Mouse (Mus musculus) splenic B cell, adult 2 months (primary cell): ENCODE results near the gene 4930544G11Rik.

ENCODE experiments used
- DNase-seq: peaks from one replicate; pipeline ENCODE4 v3.0.0-alpha.2; 2011; ENCODE audit warnings: low read depth, low spot score
- H3K27me3 ChIP-seq: 2 replicates; pipeline ENCODE4 v1.6.1; 2012; ENCODE audit warnings: mild to moderate bottlenecking, low read length, moderate library complexity, mixed read lengths; ENCODE audit not compliant: control insufficient read depth, poor library complexity, insufficient read depth, severe bottlenecking
- H3K36me3 ChIP-seq: 2 replicates; pipeline ENCODE4 v1.6.1; 2012; ENCODE audit warnings: mild to moderate bottlenecking, low read length, moderate library complexity, mixed read lengths; ENCODE audit not compliant: control insufficient read depth, poor library complexity, insufficient read depth, severe bottlenecking

4930544G11Rik gene

DNA sequence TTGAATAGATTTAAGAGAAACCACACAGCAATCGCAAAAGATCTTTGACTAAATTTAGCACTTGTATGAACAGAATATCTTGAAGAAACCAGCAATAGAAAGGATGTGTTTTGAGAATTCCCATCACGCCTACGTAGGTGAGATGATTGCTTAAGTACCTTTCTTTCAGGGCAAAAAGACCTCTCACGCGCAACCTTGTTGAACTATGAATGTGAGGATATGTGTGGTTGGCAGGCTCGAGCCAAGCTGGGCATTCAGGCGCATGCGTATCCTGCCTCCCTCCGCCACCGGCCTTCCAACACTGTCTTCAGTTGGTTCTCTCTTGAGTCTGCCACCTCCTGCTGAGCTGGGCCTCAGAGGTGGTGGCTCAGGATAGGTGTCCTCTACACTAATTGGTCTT lies at the start of gene 4930544G11Rik:
Gene 4930544G11Rik (plus strand): TSS at position 301 of the 400 bp plus-strand sequence.
- H3K36me3 ChIP-seq = no peaks in the 10 kb centered on the region
- H3K27me3 ChIP-seq = no peaks in the 10 kb centered on the region
- DNase-seq = no peak

- DNase-seq = no peak
- Histone ChIP-seq H3K27me3 (no peaks in the 10 kb centered on the region), H3K36me3 (no peaks in the 10 kb centered on the region)
Measured at GRCm38 (mm10) chr6:65906657-65907182, 45.7 kb upstream of the 4930544G11Rik start.

- no peak for DNase-seq
- no peaks in the 10 kb centered on the region for H3K36me3 ChIP-seq
- no peaks in the 10 kb centered on the region for H3K27me3 ChIP-seq
Measured at GRCm38 (mm10) chr6:65915421-65915820, 37.0 kb upstream of the 4930544G11Rik start.

- no peaks in the 10 kb centered on the region for H3K27me3 ChIP-seq
- no peaks in the 10 kb centered on the region for H3K36me3 ChIP-seq
- DNase-seq = no peak
Measured at GRCm38 (mm10) chr6:65921703-65922102, 30.7 kb upstream of the 4930544G11Rik start.

- H3K36me3 ChIP-seq = no peaks in the 10 kb centered on the region
- DNase-seq = no peak
- H3K27me3 ChIP-seq = no peaks in the 10 kb centered on the region
Measured at GRCm38 (mm10) chr6:65923501-65924084, 28.8 kb upstream of the 4930544G11Rik start.

GRCm38 (mm10) chr6:65925737-65926333 lies 26.6 kb upstream of the 4930544G11Rik start:
- no peaks in the 10 kb centered on the region for H3K36me3 ChIP-seq
- H3K27me3 ChIP-seq = no peaks in the 10 kb centered on the region
- no peak for DNase-seq

GRCm38 (mm10) chr6:65930523-65930922 lies 21.9 kb upstream of the 4930544G11Rik start:
- no peak for DNase-seq
- Histone ChIP-seq H3K27me3 (no peaks in the 10 kb centered on the region), H3K36me3 (no peaks in the 10 kb centered on the region)

GRCm38 (mm10) chr6:65932776-65933175 lies 19.6 kb upstream of the 4930544G11Rik start:
- no peaks in the 10 kb centered on the region for H3K36me3 ChIP-seq
- DNase-seq = no peak

DNA sequence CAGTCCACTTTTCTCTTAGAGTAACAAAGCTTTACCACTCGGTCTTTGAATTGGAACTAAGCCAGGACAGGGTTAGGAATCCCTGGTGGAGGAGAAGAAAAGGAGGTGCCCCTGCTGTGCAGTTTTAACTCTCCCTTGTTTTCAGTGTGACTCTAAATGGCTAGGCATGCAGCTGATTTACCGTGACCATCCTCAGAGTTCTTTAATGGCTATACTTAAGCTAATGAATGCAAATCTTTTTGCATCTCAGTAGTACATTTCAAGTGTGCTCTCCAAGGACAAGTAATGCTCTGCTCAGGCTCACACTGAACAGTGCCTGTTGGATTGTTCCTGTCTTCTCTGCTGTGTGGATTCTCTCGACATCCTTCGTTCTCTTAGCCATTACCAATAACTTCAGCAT lies 19.2 kb upstream of the 4930544G11Rik start:
- H3K27me3 ChIP-seq = no peaks in the 10 kb centered on the region
- no peaks in the 10 kb centered on the region for H3K36me3 ChIP-seq
- DNase-seq = no peak

More at GRCm38 (mm10) chr6:65932776-65933175, 19.6 kb upstream of the 4930544G11Rik start:
- H3K27me3 ChIP-seq = no peaks in the 10 kb centered on the region

- Histone ChIP-seq H3K27me3 (no peaks in the 10 kb centered on the region), H3K36me3 (no peaks in the 10 kb centered on the region)
- DNase-seq = no peak
Measured at GRCm38 (mm10) chr6:65935566-65936281, 16.7 kb upstream of the 4930544G11Rik start.

- Histone ChIP-seq H3K27me3 (no peaks in the 10 kb centered on the region), H3K36me3 (no peaks in the 10 kb centered on the region)
- DNase-seq = no peak
Measured at GRCm38 (mm10) chr6:65950492-65950891, 1.9 kb upstream of the 4930544G11Rik start.

DNA sequence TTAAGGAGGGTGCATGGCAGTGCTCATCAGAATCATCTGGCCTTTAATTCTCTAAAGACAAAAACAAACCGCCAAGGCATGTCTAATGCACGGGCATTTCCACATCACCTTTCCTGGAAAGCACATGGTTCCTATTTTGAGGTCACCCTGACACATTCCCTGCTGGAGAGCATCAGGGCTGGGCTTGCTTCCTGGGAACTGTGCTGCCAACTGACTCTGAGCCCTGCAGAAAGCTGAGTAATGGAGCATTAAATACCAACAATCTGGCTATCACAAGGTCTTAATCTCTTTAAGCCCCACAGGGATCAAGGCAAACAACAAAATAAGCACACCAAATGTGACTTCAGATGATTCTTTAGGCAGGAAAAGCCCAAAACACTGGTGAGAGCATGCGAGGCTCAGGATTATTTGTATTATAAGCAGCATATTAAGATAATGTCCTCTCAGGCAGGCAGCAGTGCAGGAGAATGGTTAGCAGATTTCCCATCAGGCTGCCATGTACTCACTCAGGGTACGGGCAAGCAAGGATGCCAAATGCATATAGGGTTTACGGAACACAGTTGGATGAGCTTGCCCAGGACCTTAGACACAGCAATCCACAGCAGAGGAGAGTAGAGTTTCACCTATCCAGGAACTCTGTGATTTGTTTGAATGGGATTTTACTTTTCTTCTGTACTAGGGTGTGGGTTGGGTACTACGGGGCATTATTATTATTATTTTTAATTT lies 17.1 kb downstream of the 4930544G11Rik start:
- H3K36me3 ChIP-seq = no peaks in the 10 kb centered on the region
- DNase-seq = no peak

GRCm38 (mm10) chr6:65970410-65970809 lies 18.0 kb downstream of the 4930544G11Rik start:
- no peak for DNase-seq

More for the DNA sequence above, 17.1 kb downstream of the 4930544G11Rik start:
- H3K27me3 ChIP-seq = no peaks in the 10 kb centered on the region

GRCm38 (mm10) chr6:65992081-65992480 lies 39.7 kb downstream of the 4930544G11Rik start:
- DNase-seq = no peak
- Histone ChIP-seq H3K27me3 (no peaks in the 10 kb centered on the region), H3K36me3 (no peaks in the 10 kb centered on the region)

More at GRCm38 (mm10) chr6:65970410-65970809, 18.0 kb downstream of the 4930544G11Rik start:
- Histone ChIP-seq H3K36me3 (no peaks in the 10 kb centered on the region), H3K27me3 (no peaks in the 10 kb centered on the region)
